Mouse (Mus musculus) embryonic facial prominence, embryonic 11.5 days (tissue): ENCODE measurements around the gene Gzf1. TPM values are rescaled to one million over a fixed set of nuclear protein-coding genes. Genes with fewer than 3 reads are reported as not detected.

ENCODE experiments used
- ATAC-seq: fragments of 200-750 bp; cut with Nextera tagmentation; replicated peaks from 2 replicates; pipeline ENCODE4 v1.8.0; 2017; ENCODE audit warnings: low read depth; ENCODE audit not compliant: insufficient number of reproducible peaks, low FRiP score, low TSS enrichment
- DNase-seq: peaks from one replicate; pipeline ENCODE4 v3.0.0-alpha.2; 2015; ENCODE audit warnings: low spot score
- H3K27ac ChIP-seq: fragments of 300-500 bp; sonication (generic); replicated peaks from 2 replicates; pipeline ENCODE4 v1.5.1; 2014; ENCODE audit warnings: mild to moderate bottlenecking, low read depth, low read length, control low read depth
- H3K27me3 ChIP-seq: fragments of 300-500 bp; sonication (generic); 2 replicates; pipeline ENCODE4 v1.6.1; 2014; ENCODE audit warnings: mild to moderate bottlenecking, low read length, moderate library complexity, mixed read lengths; ENCODE audit not compliant: control insufficient read depth, insufficient read depth
- H3K36me3 ChIP-seq: fragments of 300-500 bp; sonication (generic); replicated peaks from 2 replicates; pipeline ENCODE4 v1.6.1; 2014; ENCODE audit warnings: low read depth, mild to moderate bottlenecking, low read length, moderate library complexity, mixed read lengths; ENCODE audit not compliant: control insufficient read depth, insufficient read depth
- H3K4me1 ChIP-seq: fragments of 300-500 bp; sonication (generic); 2 replicates; pipeline ENCODE4 v1.6.1; 2014; ENCODE audit warnings: low read length, mixed read lengths; ENCODE audit not compliant: control insufficient read depth, insufficient read depth
- H3K4me2 ChIP-seq: fragments of 300-500 bp; sonication (generic); 2 replicates; pipeline ENCODE4 v1.6.1; 2014; ENCODE audit warnings: low read depth, mild to moderate bottlenecking, control low read depth, low read length, moderate library complexity
- H3K4me3 ChIP-seq: fragments of 300-500 bp; sonication (generic); 2 replicates; pipeline ENCODE4 v1.5.1; 2014; ENCODE audit warnings: low read depth, low read length, control low read depth
- H3K9ac ChIP-seq: fragments of 300-500 bp; sonication (generic); replicated peaks from 2 replicates; pipeline ENCODE4 v1.6.1; 2014; ENCODE audit warnings: mild to moderate bottlenecking, control low read depth, low read length
- H3K9me3 ChIP-seq: fragments of 300-500 bp; sonication (generic); replicated peaks from 2 replicates; pipeline ENCODE4 v1.6.1; 2016; ENCODE audit warnings: mild to moderate bottlenecking, low read length, inconsistent platforms, mixed read lengths; ENCODE audit not compliant: control insufficient read depth
- WGBS: fragments of 180-500 bp; shearing (Covaris S2); extraction: QIAGEN DNeasy Blood & Tissue Kit; methylation state at CpG from one replicate; pipeline ENCODE4 v1.1.7; 2014; 5-methylcytosine and 5-hydroxymethylcytosine counted together
- polyA plus RNA-seq: library from polyadenylated mRNA; unstranded; fragments of >200 nt; fragmentation: Nextera tagmentation; extraction: Ambion mirVana; gene quantifications from 2 replicates; pipeline ENCODE4 v1.2.1, GENCODE M21; 2014

Gene Gzf1
- polyA plus RNA-seq, 1 experiment from 2014 or later: 30.8 TPM

DNA sequence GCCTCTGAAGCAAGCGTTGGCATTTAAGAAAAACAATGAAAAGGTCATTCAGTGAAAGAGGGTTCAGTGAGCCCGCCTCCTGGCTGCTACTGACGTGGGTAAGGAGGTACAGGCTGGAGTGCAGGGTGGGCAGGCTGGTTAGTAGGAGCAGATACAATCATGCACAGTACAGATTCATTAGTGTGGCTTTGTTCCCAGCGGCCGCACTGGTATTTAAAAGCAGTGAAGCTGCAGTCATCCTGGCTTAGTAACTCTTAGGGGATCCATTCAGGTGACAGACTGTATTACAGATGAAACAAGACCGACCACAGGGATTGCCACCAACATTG is 26.3 kb downstream of the Gzf1 start:
- no peak overlapping the region for H3K4me2 ChIP-seq
- 78% methylated on average over 6 of the region's 6 CpGs for WGBS
- no peaks in the 10 kb centered on the region for H3K27me3 ChIP-seq
- no peaks in the 10 kb centered on the region for H3K9me3 ChIP-seq
- H3K4me3 ChIP-seq: no peak overlapping the region
- H3K36me3 ChIP-seq: no peaks in the 10 kb centered on the region; the same call in 1 of the 2 replicates
- no peak overlapping the region for H3K27ac ChIP-seq
- DNase-seq (no peak), ATAC-seq (no peak)
- H3K4me1 ChIP-seq: no peaks in the 10 kb centered on the region
- no peak overlapping the region for H3K9ac ChIP-seq

GRCm38 (mm10) chr2:148712326-148712725 is 31.5 kb downstream of the Gzf1 start:
- Histone ChIP-seq H3K36me3 (no peaks in the 10 kb centered on the region; the same call in 1 of the 2 replicates), H3K9me3 (no peaks in the 10 kb centered on the region), H3K9ac (no peak overlapping the region), H3K27ac (no peak overlapping the region), H3K4me1 (no peaks in the 10 kb centered on the region), H3K4me2 (no peak overlapping the region), H3K27me3 (no peaks in the 10 kb centered on the region), H3K4me3 (no peak overlapping the region)
- 82% methylated on average over 3 of the region's 3 CpGs for WGBS
- no peak for DNase-seq
- ATAC-seq: no peak

DNA sequence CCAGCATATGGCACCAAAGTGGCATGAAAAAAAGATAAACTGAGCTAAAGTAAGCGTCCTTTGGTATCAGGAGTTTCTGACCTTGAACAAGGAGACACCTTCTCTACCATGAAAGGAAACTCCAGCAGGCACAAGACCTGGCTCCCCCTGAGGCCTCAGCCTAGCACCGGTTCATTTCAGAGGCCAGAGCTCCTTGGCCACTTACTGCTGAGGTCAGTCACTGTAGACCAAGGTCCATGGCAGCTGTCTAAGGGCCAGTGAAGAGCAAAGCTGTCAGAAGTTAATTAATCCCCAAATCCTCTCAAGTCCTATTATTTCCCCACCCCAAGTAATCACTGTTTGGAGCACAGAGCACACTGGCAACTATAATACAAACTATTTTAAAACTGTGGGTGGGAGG is 36.2 kb downstream of the Gzf1 start:
- Histone ChIP-seq H3K9ac (no peak overlapping the region), H3K4me1 (no peaks in the 10 kb centered on the region), H3K4me3 (no peak overlapping the region), H3K36me3 (no peaks in the 10 kb centered on the region), H3K9me3 (no peaks in the 10 kb centered on the region), H3K27me3 (no peaks in the 10 kb centered on the region), H3K27ac (no peak overlapping the region), H3K4me2 (no peak overlapping the region)
- no peak for ATAC-seq
- DNase-seq: no peak
- WGBS: 76% methylated on average over 2 of the region's 2 CpGs

GRCm38 (mm10) chr2:148719271-148719995 is 38.6 kb downstream of the Gzf1 start:
- no peak overlapping the region for H3K27ac ChIP-seq
- DNase-seq (no peak), ATAC-seq (no peak)
- H3K4me2 ChIP-seq: no peak overlapping the region
- no peaks in the 10 kb centered on the region for H3K4me1 ChIP-seq
- H3K9ac ChIP-seq: no peak overlapping the region
- no peaks in the 10 kb centered on the region for H3K27me3 ChIP-seq
- WGBS: 77% methylated on average over 2 of the region's 2 CpGs
- H3K4me3 ChIP-seq: no peak overlapping the region
- no peaks in the 10 kb centered on the region for H3K36me3 ChIP-seq
- no peaks in the 10 kb centered on the region for H3K9me3 ChIP-seq

DNA sequence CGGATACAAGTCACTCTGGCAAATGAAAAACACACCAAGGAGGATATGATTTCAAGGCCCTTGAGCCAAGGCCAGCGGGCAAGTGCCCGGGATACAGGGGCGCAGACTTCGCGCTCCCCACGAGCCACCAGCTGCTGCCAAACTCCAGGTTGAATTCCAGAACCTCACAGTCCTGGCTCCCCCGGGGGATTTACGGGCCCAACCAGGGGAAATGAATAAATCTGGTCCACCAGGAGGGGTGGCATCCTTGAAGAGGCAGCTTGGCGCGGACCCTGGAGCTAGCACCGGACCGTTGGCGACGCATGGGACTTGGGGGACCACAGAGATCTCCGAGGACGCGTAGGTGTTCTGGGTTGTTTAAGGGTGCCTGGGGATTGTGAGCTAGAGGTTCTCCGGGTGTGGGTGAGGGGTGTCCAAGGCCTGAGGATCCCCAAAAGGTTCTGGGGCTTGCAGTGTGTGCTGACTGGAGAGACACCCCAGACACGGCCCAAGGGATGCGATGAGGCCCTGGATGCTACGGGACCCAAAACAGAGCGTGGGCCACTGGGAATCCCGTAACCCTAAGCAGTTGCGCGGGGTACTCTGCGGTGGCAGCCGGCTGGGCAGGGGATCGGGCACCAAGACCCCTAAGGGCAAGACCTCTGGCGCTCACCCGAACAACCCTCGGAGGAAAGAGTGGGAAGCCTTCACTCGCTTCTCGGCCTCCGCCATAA is 50.9 kb downstream of the Gzf1 start:
- H3K27ac ChIP-seq: no peak overlapping the region
- peak; percentile 27 for DNase-seq
- peak overlapping the region; percentile 50 for H3K4me3 ChIP-seq

DNA sequence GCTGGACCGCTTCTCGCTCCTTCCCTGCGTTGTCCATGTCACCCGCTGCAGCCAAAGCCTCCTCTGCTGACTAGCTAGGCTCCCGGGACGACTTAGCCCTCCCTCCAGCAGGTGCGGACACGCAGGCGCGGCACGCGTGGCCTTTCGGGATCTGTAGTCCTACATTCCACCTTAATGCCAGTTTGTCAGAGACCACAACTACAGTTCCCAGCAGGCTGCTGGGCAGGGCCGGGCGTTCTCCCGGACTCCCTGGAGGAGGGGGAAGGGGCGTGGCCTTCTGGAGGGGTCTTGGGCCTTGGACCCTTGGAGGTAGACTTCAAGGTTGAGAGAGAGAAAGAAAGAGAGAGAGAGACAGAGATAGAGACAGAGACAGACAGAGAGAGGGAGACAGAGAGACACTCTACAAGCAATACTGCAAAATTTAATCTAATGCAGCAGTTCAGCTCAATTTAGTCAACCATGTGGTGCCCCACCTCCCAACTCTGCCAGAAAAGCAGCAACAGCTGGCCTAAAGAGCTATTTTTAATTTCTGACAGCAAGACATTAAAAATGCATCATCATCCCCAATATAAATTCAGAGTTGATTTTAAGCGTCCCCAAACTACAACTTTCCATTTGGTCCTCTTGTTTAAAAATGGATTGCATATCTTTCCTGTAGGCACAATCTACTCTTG is 51.6 kb downstream of the Gzf1 start, which contains the start of gene Napb:
Napb (minus strand) TSS at position 141 of the 674 bp plus-strand sequence.
- Histone ChIP-seq H3K27ac (no peak within 1 kb of the TSS), H3K27me3 (no peaks in the 10 kb centered on the region), H3K4me1 (no peaks in the 10 kb centered on the region), H3K4me3 (peak within 1 kb of the TSS; percentile 50), H3K9me3 (no peaks in the 10 kb centered on the region), H3K36me3 (no peaks in the 10 kb centered on the region), H3K9ac (peak within 1 kb of the TSS; percentile 76), H3K4me2 (peak within 1 kb of the TSS; percentile 88)
- DNase-seq (peak; percentile 96), ATAC-seq (peak; percentile 100)
- 4% methylated on average over 18 of the region's 18 CpGs for WGBS

More for the DNA sequence above, 50.9 kb downstream of the Gzf1 start:
- Histone ChIP-seq H3K9me3 (no peaks in the 10 kb centered on the region), H3K27me3 (no peaks in the 10 kb centered on the region), H3K9ac (peak overlapping the region; percentile 76), H3K36me3 (no peaks in the 10 kb centered on the region), H3K4me2 (peak overlapping the region; percentile 88), H3K4me1 (no peaks in the 10 kb centered on the region)
- peak; percentile 77 for ATAC-seq
- WGBS: under 1% methylated on average over 35 of the region's 35 CpGs
